Mouse (Mus musculus): ENCODE data around the gene Rmnd1.

The Rmnd1 gene

GRCm38 (mm10) chr10:4391076-4391475, 41.1 kb downstream of the Rmnd1 start:
- no peak for DNase-seq (ENCODE audit: low spot score)

GRCm38 (mm10) chr10:4390550-4390949, 41.6 kb downstream of the Rmnd1 start:
- no peak for DNase-seq (ENCODE audit: low spot score)

GRCm38 (mm10) chr10:4389461-4390112, 42.6 kb downstream of the Rmnd1 start:
- no peak for DNase-seq (ENCODE audit: low spot score)

GRCm38 (mm10) chr10:4389036-4389435, 43.2 kb downstream of the Rmnd1 start:
- DNase-seq (ENCODE audit: low spot score) = no peak

- DNase-seq (ENCODE audit: low spot score) = no peak
Observed at GRCm38 (mm10) chr10:4388384-4388745, 43.8 kb downstream of the Rmnd1 start.

- peak; percentile 73 for DNase-seq (ENCODE audit: low spot score)
Observed at GRCm38 (mm10) chr10:4387701-4388383, 44.3 kb downstream of the Rmnd1 start, which contains the start of gene Zbtb2. Gene Zbtb2 (minus strand): TSS chr10:4388108.

- peak; percentile 99 for DNase-seq (ENCODE audit: low spot score)
Observed at GRCm38 (mm10) chr10:4386609-4387591, 45.3 kb downstream of the Rmnd1 start.

GRCm38 (mm10) chr10:4384244-4384643, 47.9 kb downstream of the Rmnd1 start:
- DNase-seq (ENCODE audit: low spot score) = no peak

- DNase-seq (ENCODE audit: low spot score) = no peak
Observed at GRCm38 (mm10) chr10:4380748-4381147, 51.4 kb downstream of the Rmnd1 start.

- no peak for DNase-seq (ENCODE audit: low spot score)
Observed at GRCm38 (mm10) chr10:4376931-4377330, 55.3 kb downstream of the Rmnd1 start.

- DNase-seq (ENCODE audit: low spot score) = no peak
Observed at GRCm38 (mm10) chr10:4376461-4376860, 55.7 kb downstream of the Rmnd1 start.

GRCm38 (mm10) chr10:4375267-4375666, 56.9 kb downstream of the Rmnd1 start:
- DNase-seq (ENCODE audit: low spot score) = no peak

- DNase-seq (ENCODE audit: low spot score) = no peak
Observed at GRCm38 (mm10) chr10:4374734-4375133, 57.5 kb downstream of the Rmnd1 start.

GRCm38 (mm10) chr10:4374239-4374638, 57.9 kb downstream of the Rmnd1 start:
- DNase-seq (ENCODE audit: low spot score) = no peak

- DNase-seq (ENCODE audit: low spot score) = no peak
Observed at GRCm38 (mm10) chr10:4373558-4373957, 58.6 kb downstream of the Rmnd1 start.

- DNase-seq (ENCODE audit: low spot score) = peak; percentile 74
Observed at GRCm38 (mm10) chr10:4372011-4372410, 60.2 kb downstream of the Rmnd1 start.

GRCm38 (mm10) chr10:4370105-4370504, 62.1 kb downstream of the Rmnd1 start:
- DNase-seq (ENCODE audit: low spot score) = no peak

GRCm38 (mm10) chr10:4364618-4365017, 67.6 kb downstream of the Rmnd1 start:
- DNase-seq (ENCODE audit: low spot score) = no peak

GRCm38 (mm10) chr10:4357435-4357834, 74.8 kb downstream of the Rmnd1 start:
- no peak for DNase-seq (ENCODE audit: low spot score)

GRCm38 (mm10) chr10:4356640-4357039, 75.5 kb downstream of the Rmnd1 start:
- no peak for DNase-seq (ENCODE audit: low spot score)

- DNase-seq (ENCODE audit: low spot score) = no peak
Observed at GRCm38 (mm10) chr10:4355882-4356451, 76.2 kb downstream of the Rmnd1 start.
